Mouse (Mus musculus): ENCODE results near the gene Olfr733. TPM values are rescaled to one million over a fixed set of nuclear protein-coding genes. Genes with fewer than 3 reads are reported as not detected.

Olfr733 gene
- polyA plus RNA-seq (2014; fragmentation: Nextera tagmentation; extraction: Ambion mirVana), result not detected in 2 replicates

DNA sequence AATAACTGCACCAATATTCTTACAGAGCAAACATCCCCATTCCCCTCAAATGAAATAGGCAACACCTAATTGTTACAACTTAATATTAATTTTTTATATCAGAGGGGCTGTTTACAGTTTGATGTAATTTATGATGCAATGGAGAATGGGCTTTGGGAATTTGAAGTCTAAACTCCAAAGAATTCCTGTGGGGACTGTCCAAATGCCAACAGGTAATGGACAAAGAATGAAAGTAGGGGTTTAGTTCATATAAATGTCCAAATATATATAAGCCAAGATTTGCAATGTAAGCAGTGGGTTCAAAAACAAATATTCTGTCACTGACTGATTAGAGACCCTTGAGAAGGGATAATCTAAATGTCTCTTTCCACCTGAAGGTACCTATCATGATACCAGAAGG, at the start of gene Olfr733:
Gene Olfr733 (minus strand): TSS at position 101 of the 400 bp plus-strand sequence.
- H3K27ac ChIP-seq (ENCODE audit: low read depth, low read length), result no peak within 1 kb of the TSS
- H3K9ac ChIP-seq (ENCODE audit: low read depth, low read length), result no peak within 1 kb of the TSS
- H3K4me2 ChIP-seq, result no peak within 1 kb of the TSS
- DNase-seq (ENCODE audit: low spot score) (no peak), ATAC-seq (replicated peaks; ENCODE audit: low FRiP score) (no peak)
- no peaks in the 10 kb centered on the region for H3K4me1 ChIP-seq (replicated peaks; ENCODE audit: control insufficient read depth, insufficient read depth, low read length)
- no peaks in the 10 kb centered on the region for H3K36me3 ChIP-seq (ENCODE audit: control insufficient read depth, insufficient read depth, low read length)
- no peak within 1 kb of the TSS for H3K4me3 ChIP-seq (ENCODE audit: low read depth, low read length)
- H3K27me3 ChIP-seq (replicated peaks; ENCODE audit: control insufficient read depth, insufficient read depth, low read length), result no peaks in the 10 kb centered on the region
- H3K9me3 ChIP-seq (ENCODE audit: control insufficient read depth, low read length), result no peaks in the 10 kb centered on the region

DNA sequence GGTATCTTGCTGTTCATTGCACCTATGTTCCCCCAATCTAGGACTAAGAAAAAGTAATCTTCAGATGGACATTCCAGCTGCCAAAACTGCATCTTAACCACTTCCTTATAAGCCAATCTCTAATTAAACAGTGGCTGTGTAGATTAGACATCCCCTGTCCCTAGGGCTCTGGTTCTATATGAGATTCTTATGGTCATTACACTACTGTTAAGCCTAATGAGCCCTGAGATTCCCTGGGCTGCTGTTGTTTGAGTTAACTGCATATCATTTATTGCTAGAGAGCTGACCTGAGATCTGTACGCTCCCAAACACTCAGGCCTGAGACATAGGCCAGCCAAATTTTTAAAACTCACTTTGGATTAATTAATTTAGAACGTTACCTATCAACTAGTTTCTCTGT, 47.5 kb upstream of the Olfr733 start, which contains the start of gene Olfr735:
Gene Olfr735 (minus strand): TSS at position 77 of the 400 bp plus-strand sequence.
- WGBS, result 82% methylated on average over 2 of the region's 2 CpGs

DNA sequence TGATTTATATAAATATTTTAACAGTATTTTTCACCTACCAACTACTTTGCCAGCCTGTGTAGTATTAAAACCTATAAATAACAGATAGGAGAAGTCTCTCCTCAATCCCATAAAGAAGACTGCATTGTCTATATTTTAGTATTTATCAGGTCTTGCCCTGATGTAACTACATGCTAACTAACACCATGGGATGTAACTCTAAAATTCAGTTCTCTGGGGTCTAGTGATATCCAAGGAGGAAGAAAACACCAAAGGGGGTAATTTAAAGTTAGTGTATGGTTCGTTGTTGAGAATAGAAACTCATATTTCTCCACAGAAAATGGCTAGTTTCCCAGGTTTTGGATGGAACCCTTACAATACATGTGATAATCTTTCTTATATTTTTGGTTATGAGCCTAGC, 25.3 kb upstream of the Olfr733 start, which contains the start of gene Olfr734:
Gene Olfr734 (minus strand): TSS at position 101 of the 400 bp plus-strand sequence.
- H3K36me3 ChIP-seq (ENCODE audit: control insufficient read depth, insufficient read depth, low read length), result no peaks in the 10 kb centered on the region
- 65% methylated on average over 1 of the region's 1 CpGs for WGBS

More for the DNA sequence above, 47.5 kb upstream of the Olfr733 start, which contains the start of gene Olfr735:
- H3K36me3 ChIP-seq (ENCODE audit: control insufficient read depth, insufficient read depth, low read length), result no peaks in the 10 kb centered on the region
- H3K27ac ChIP-seq (ENCODE audit: low read depth, low read length), result no peak within 1 kb of the TSS
- ATAC-seq (replicated peaks; ENCODE audit: low FRiP score) (no peak), DNase-seq (ENCODE audit: low spot score) (no peak)
- no peak within 1 kb of the TSS for H3K4me3 ChIP-seq (ENCODE audit: low read depth, low read length)
- H3K9me3 ChIP-seq (ENCODE audit: control insufficient read depth, low read length), result no peaks in the 10 kb centered on the region
- H3K4me2 ChIP-seq, result no peak within 1 kb of the TSS
- H3K4me1 ChIP-seq (replicated peaks; ENCODE audit: control insufficient read depth, insufficient read depth, low read length), result no peaks in the 10 kb centered on the region
- no peak within 1 kb of the TSS for H3K9ac ChIP-seq (ENCODE audit: low read depth, low read length)
- H3K27me3 ChIP-seq (replicated peaks; ENCODE audit: control insufficient read depth, insufficient read depth, low read length), result no peaks in the 10 kb centered on the region

DNA sequence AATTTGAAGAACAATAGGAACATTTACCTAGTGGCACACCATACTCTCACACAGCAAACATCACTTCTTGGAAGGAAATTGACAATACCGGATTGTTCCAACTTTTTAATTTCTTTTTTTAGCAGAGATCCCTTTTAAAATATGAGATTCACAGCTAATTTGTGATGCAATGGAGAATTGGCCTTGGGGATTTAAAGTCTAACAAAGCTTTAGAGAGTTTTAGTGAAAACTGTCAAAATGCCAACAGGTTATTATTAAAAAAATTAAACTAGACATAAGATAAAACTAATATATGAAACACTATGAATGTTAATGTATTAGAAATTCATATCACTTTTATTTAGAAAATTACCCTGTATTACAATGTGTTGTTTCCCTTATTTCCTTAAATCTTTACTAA, 17.2 kb downstream of the Olfr733 start, which contains the start of gene Olfr732:
Gene Olfr732 (minus strand): TSS at position 101 of the 400 bp plus-strand sequence.
- Histone ChIP-seq H3K4me2 (no peak within 1 kb of the TSS), H3K9ac (ENCODE audit: low read depth, low read length) (no peak within 1 kb of the TSS), H3K27ac (ENCODE audit: low read depth, low read length) (no peak within 1 kb of the TSS), H3K4me1 (replicated peaks; ENCODE audit: control insufficient read depth, insufficient read depth, low read length) (no peaks in the 10 kb centered on the region), H3K27me3 (replicated peaks; ENCODE audit: control insufficient read depth, insufficient read depth, low read length) (no peaks in the 10 kb centered on the region), H3K9me3 (ENCODE audit: control insufficient read depth, low read length) (no peaks in the 10 kb centered on the region), H3K4me3 (ENCODE audit: low read depth, low read length) (no peak within 1 kb of the TSS), H3K36me3 (ENCODE audit: control insufficient read depth, insufficient read depth, low read length) (no peaks in the 10 kb centered on the region)
- DNase-seq (ENCODE audit: low spot score) (no peak), ATAC-seq (replicated peaks; ENCODE audit: low FRiP score) (no peak)
- WGBS, result 87% methylated on average over 1 of the region's 1 CpGs

More for the DNA sequence above, 25.3 kb upstream of the Olfr733 start, which contains the start of gene Olfr734:
- Histone ChIP-seq H3K27me3 (replicated peaks; ENCODE audit: control insufficient read depth, insufficient read depth, low read length) (no peaks in the 10 kb centered on the region), H3K4me2 (no peak within 1 kb of the TSS), H3K4me1 (replicated peaks; ENCODE audit: control insufficient read depth, insufficient read depth, low read length) (no peaks in the 10 kb centered on the region), H3K9me3 (ENCODE audit: control insufficient read depth, low read length) (no peaks in the 10 kb centered on the region), H3K9ac (ENCODE audit: low read depth, low read length) (no peak within 1 kb of the TSS), H3K27ac (ENCODE audit: low read depth, low read length) (no peak within 1 kb of the TSS), H3K4me3 (ENCODE audit: low read depth, low read length) (no peak within 1 kb of the TSS)
- ATAC-seq (replicated peaks; ENCODE audit: low FRiP score), result no peak
- no peak for DNase-seq (ENCODE audit: low spot score)

Other genes with a start within 250 kb of the Olfr733 start
- gene Olfr726, start 210.6 kb downstream of the Olfr733 start, polyA plus RNA-seq (2014; fragmentation: Nextera tagmentation; extraction: Ambion mirVana), result not detected in 2 replicates
- not detected in 2 replicates for gene Olfr727, start 178.3 kb downstream of the Olfr733 start, polyA plus RNA-seq (2014; fragmentation: Nextera tagmentation; extraction: Ambion mirVana)
- not detected in 2 replicates for gene Olfr728, start 158.8 kb downstream of the Olfr733 start, polyA plus RNA-seq (2014; fragmentation: Nextera tagmentation; extraction: Ambion mirVana)
- not detected in 2 replicates for gene Olfr729, start 148.6 kb downstream of the Olfr733 start, polyA plus RNA-seq (2014; fragmentation: Nextera tagmentation; extraction: Ambion mirVana)
- not detected in 2 replicates for gene Olfr730, start 113.3 kb downstream of the Olfr733 start, polyA plus RNA-seq (2014; fragmentation: Nextera tagmentation; extraction: Ambion mirVana)
- not detected in 2 replicates for gene Olfr731, start 59.7 kb downstream of the Olfr733 start, polyA plus RNA-seq (2014; fragmentation: Nextera tagmentation; extraction: Ambion mirVana)
- gene Olfr732, start 17.3 kb downstream of the Olfr733 start, polyA plus RNA-seq (2014; fragmentation: Nextera tagmentation; extraction: Ambion mirVana), result not detected in 2 replicates
- not detected in 2 replicates for gene Olfr734, start 25.2 kb upstream of the Olfr733 start, polyA plus RNA-seq (2014; fragmentation: Nextera tagmentation; extraction: Ambion mirVana)
- gene Olfr735, start 47.4 kb upstream of the Olfr733 start, polyA plus RNA-seq (2014; fragmentation: Nextera tagmentation; extraction: Ambion mirVana), result not detected in 2 replicates
- gene Tlr11, start 56.4 kb upstream of the Olfr733 start, polyA plus RNA-seq (2014; fragmentation: Nextera tagmentation; extraction: Ambion mirVana), result not detected in 2 replicates
- not detected in 2 replicates for gene Olfr736, start 79.6 kb upstream of the Olfr733 start, polyA plus RNA-seq (2014; fragmentation: Nextera tagmentation; extraction: Ambion mirVana)
- not detected in 2 replicates for gene Olfr738, start 106.0 kb upstream of the Olfr733 start, polyA plus RNA-seq (2014; fragmentation: Nextera tagmentation; extraction: Ambion mirVana)
- gene Olfr739, start 117.1 kb upstream of the Olfr733 start, polyA plus RNA-seq (2014; fragmentation: Nextera tagmentation; extraction: Ambion mirVana), result not detected in 2 replicates
- not detected in 2 replicates for gene Olfr740, start 144.0 kb upstream of the Olfr733 start, polyA plus RNA-seq (2014; fragmentation: Nextera tagmentation; extraction: Ambion mirVana)
- not detected in 2 replicates for gene Olfr741, start 171.2 kb upstream of the Olfr733 start, polyA plus RNA-seq (2014; fragmentation: Nextera tagmentation; extraction: Ambion mirVana)
- not detected in 2 replicates for gene Olfr742, start 202.1 kb upstream of the Olfr733 start, polyA plus RNA-seq (2014; fragmentation: Nextera tagmentation; extraction: Ambion mirVana)
- not detected in 2 replicates for gene Olfr743, start 220.3 kb upstream of the Olfr733 start, polyA plus RNA-seq (2014; fragmentation: Nextera tagmentation; extraction: Ambion mirVana)